Mouse (Mus musculus): ENCODE results near the gene Ppil1. TPM values are rescaled to one million over a fixed set of nuclear protein-coding genes. Genes with fewer than 3 reads are reported as not detected.

Ppil1 gene
- polyA plus RNA-seq, 1 experiment from 2014 or later: 42.1 TPM

- Histone ChIP-seq H3K36me3 (replicated peaks; ENCODE audit: insufficient read depth, low read length) (no peaks in the 10 kb centered on the region), H3K27ac (ENCODE audit: low read depth) (no peak overlapping the region), H3K4me2 (ENCODE audit: low read depth, low read length) (no peak overlapping the region), H3K4me3 (ENCODE audit: low read depth, low read length) (no peak overlapping the region), H3K9me3 (ENCODE audit: low read length) (no peaks in the 10 kb centered on the region), H3K4me1 (ENCODE audit: insufficient read depth) (no peaks in the 10 kb centered on the region), H3K27me3 (ENCODE audit: insufficient read depth, low read length) (peaks cover 12% of the 10 kb centered on the region), H3K9ac (replicated peaks) (no peak overlapping the region)
- TF ChIP-seq EP300 (IDR thresholded peaks at IDR 0.05; ENCODE audit: low read depth) (no peak), CTCF (IDR thresholded peaks at IDR 0.05; ENCODE audit: low read depth) (no peak)
- DNase-seq (no peak), ATAC-seq (no peak)
- 76% methylated on average over 10 of the region's 10 CpGs for WGBS (ENCODE audit: insufficient replicate concordance)
These were observed 32.9 kb downstream of the Ppil1 start for GRCm38 (mm10) chr17:29231109-29231508.

GRCm38 (mm10) chr17:29220631-29221030 is 43.4 kb downstream of the Ppil1 start:
- Histone ChIP-seq H3K9me3 (ENCODE audit: low read length) (no peaks in the 10 kb centered on the region), H3K36me3 (replicated peaks; ENCODE audit: insufficient read depth, low read length) (no peaks in the 10 kb centered on the region), H3K27ac (ENCODE audit: low read depth) (no peak overlapping the region), H3K4me2 (ENCODE audit: low read depth, low read length) (no peak overlapping the region), H3K4me3 (ENCODE audit: low read depth, low read length) (no peak overlapping the region), H3K4me1 (ENCODE audit: insufficient read depth) (peaks cover 4% of the 10 kb centered on the region; the same call in 1 of the 2 replicates), H3K27me3 (ENCODE audit: insufficient read depth, low read length) (no peaks in the 10 kb centered on the region), H3K9ac (replicated peaks) (no peak overlapping the region)
- TF ChIP-seq CTCF (IDR thresholded peaks at IDR 0.05; ENCODE audit: low read depth): no peak
- TF ChIP-seq EP300 (IDR thresholded peaks at IDR 0.05; ENCODE audit: low read depth): no peak
- WGBS (ENCODE audit: insufficient replicate concordance): 81% methylated on average over 14 of the region's 14 CpGs
- no peak for ATAC-seq
- no peak for DNase-seq

- no peak overlapping the region for H3K27ac ChIP-seq (ENCODE audit: low read depth)
- no peak overlapping the region for H3K4me2 ChIP-seq (ENCODE audit: low read depth, low read length)
- H3K9me3 ChIP-seq (ENCODE audit: low read length): no peaks in the 10 kb centered on the region
- no peak for DNase-seq
- peaks cover 4% of the 10 kb centered on the region; the same call in 1 of the 2 replicates for H3K4me1 ChIP-seq (ENCODE audit: insufficient read depth)
- no peak overlapping the region for H3K9ac ChIP-seq (replicated peaks)
- H3K4me3 ChIP-seq (ENCODE audit: low read depth, low read length): no peak overlapping the region
- no peak for TF ChIP-seq EP300 (IDR thresholded peaks at IDR 0.05; ENCODE audit: low read depth)
- TF ChIP-seq CTCF (IDR thresholded peaks at IDR 0.05; ENCODE audit: low read depth): no peak
- no peaks in the 10 kb centered on the region for H3K36me3 ChIP-seq (replicated peaks; ENCODE audit: insufficient read depth, low read length)
- ATAC-seq: no peak
- 62% methylated on average over 5 of the region's 5 CpGs for WGBS (ENCODE audit: insufficient replicate concordance)
- H3K27me3 ChIP-seq (ENCODE audit: insufficient read depth, low read length): peaks cover 3% of the 10 kb centered on the region; the same call in 1 of the 2 replicates
These were observed 46.0 kb downstream of the Ppil1 start for GRCm38 (mm10) chr17:29218017-29218416.

DNA sequence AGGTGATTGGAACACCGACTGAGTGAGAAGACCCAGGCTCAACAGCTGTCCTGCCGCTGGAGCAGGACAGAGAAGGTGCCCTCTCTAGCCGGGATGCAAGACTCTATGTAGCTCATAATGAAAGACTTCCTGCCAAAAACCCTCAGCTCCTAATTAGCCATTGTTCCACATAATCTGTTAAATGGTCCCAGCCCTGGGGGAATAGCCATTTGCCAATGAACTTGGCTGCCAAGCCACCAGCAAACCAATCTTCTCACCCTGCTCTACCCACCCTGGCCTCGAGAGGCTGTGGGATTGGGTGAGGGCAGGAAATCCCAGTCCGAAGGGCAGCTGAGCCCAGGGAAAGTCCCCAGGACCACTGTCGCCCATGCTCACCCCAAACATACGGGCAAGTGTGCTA is 47.9 kb downstream of the Ppil1 start:
- no peak overlapping the region for H3K9ac ChIP-seq (replicated peaks)
- peaks cover 3% of the 10 kb centered on the region; the same call in 1 of the 2 replicates for H3K27me3 ChIP-seq (ENCODE audit: insufficient read depth, low read length)
- 50% methylated on average over 7 of the region's 7 CpGs for WGBS (ENCODE audit: insufficient replicate concordance)
- H3K4me2 ChIP-seq (ENCODE audit: low read depth, low read length): no peak overlapping the region
- H3K36me3 ChIP-seq (replicated peaks; ENCODE audit: insufficient read depth, low read length): no peaks in the 10 kb centered on the region
- no peak overlapping the region for H3K4me3 ChIP-seq (ENCODE audit: low read depth, low read length)
- no peaks in the 10 kb centered on the region for H3K9me3 ChIP-seq (ENCODE audit: low read length)
- H3K27ac ChIP-seq (ENCODE audit: low read depth): no peak overlapping the region
- DNase-seq (no peak), ATAC-seq (no peak)
- peaks cover 4% of the 10 kb centered on the region; the same call in 1 of the 2 replicates for H3K4me1 ChIP-seq (ENCODE audit: insufficient read depth)
- TF ChIP-seq CTCF (IDR thresholded peaks at IDR 0.05; ENCODE audit: low read depth) (no peak), EP300 (IDR thresholded peaks at IDR 0.05; ENCODE audit: low read depth) (no peak)

DNA sequence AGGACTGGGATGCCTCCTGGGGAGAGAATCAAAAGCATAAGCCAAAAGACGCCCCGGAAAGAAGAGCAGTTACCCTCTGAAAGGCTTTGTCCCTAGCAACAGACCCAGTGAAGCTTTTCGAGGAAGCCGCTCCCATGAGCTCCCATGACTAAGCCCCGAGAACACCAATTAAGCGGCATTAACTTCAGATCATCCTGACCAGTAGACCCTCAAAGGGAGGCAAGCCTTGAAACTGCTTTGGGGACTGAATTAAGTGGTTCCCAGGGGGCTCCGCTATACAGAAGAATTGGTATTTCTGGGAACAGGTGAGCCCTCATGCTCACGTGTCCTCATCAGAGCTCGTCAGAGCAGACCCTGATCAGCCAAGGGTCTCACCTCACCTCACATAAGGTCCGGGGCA is 49.3 kb downstream of the Ppil1 start:
- Histone ChIP-seq H3K4me1 (ENCODE audit: insufficient read depth) (peaks cover 4% of the 10 kb centered on the region; the same call in 1 of the 2 replicates), H3K4me3 (ENCODE audit: low read depth, low read length) (no peak overlapping the region), H3K36me3 (replicated peaks; ENCODE audit: insufficient read depth, low read length) (no peaks in the 10 kb centered on the region), H3K27ac (ENCODE audit: low read depth) (no peak overlapping the region), H3K9me3 (ENCODE audit: low read length) (no peaks in the 10 kb centered on the region), H3K9ac (replicated peaks) (no peak overlapping the region), H3K27me3 (ENCODE audit: insufficient read depth, low read length) (peaks cover 3% of the 10 kb centered on the region; the same call in 1 of the 2 replicates), H3K4me2 (ENCODE audit: low read depth, low read length) (no peak overlapping the region)
- DNase-seq (no peak), ATAC-seq (no peak)
- 68% methylated on average over 10 of the region's 10 CpGs for WGBS (ENCODE audit: insufficient replicate concordance)
- TF ChIP-seq CTCF (IDR thresholded peaks at IDR 0.05; ENCODE audit: low read depth) (no peak), EP300 (IDR thresholded peaks at IDR 0.05; ENCODE audit: low read depth) (no peak)

DNA sequence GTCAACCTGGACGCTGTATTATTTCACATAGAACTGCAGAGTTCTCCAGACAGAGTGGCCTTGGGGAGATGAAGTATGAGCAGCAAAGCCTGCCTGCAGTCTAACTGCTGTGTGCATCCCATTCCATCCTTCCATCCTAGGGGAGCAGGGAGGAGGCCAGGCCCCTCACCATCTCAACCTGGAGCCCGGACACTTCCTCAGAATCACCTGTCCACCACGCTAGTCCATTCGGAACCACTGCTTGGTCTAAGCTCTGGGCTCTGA is 49.9 kb downstream of the Ppil1 start:
- no peak overlapping the region for H3K27ac ChIP-seq (ENCODE audit: low read depth)
- peaks cover 3% of the 10 kb centered on the region; the same call in 1 of the 2 replicates for H3K27me3 ChIP-seq (ENCODE audit: insufficient read depth, low read length)
- H3K4me1 ChIP-seq (ENCODE audit: insufficient read depth): peaks cover 4% of the 10 kb centered on the region; the same call in 1 of the 2 replicates
- DNase-seq (no peak), ATAC-seq (no peak)
- no peaks in the 10 kb centered on the region for H3K36me3 ChIP-seq (replicated peaks; ENCODE audit: insufficient read depth, low read length)
- H3K9me3 ChIP-seq (ENCODE audit: low read length): no peaks in the 10 kb centered on the region
- no peak overlapping the region for H3K9ac ChIP-seq (replicated peaks)
- no peak overlapping the region for H3K4me3 ChIP-seq (ENCODE audit: low read depth, low read length)
- WGBS (ENCODE audit: insufficient replicate concordance): 79% methylated on average over 4 of the region's 4 CpGs
- H3K4me2 ChIP-seq (ENCODE audit: low read depth, low read length): no peak overlapping the region
- TF ChIP-seq EP300 (IDR thresholded peaks at IDR 0.05; ENCODE audit: low read depth) (no peak), CTCF (IDR thresholded peaks at IDR 0.05; ENCODE audit: low read depth) (no peak)

Measured in liver, postnatal 0 days (tissue).